Mouse (Mus musculus): ENCODE data around the gene Fgfbp1. TPM values are rescaled to one million over a fixed set of nuclear protein-coding genes. Genes with fewer than 3 reads are reported as not detected.

Gene Fgfbp1
- polyA plus RNA-seq, 1 experiment from 2014 or later = 1.5 TPM

- Histone ChIP-seq H3K4me3 (no peak overlapping the region), H3K4me1 (no peaks in the 10 kb centered on the region), H3K27me3 (replicated peaks; ENCODE audit: low read depth, poor library complexity, severe bottlenecking) (no peaks in the 10 kb centered on the region), H3K27ac (replicated peaks) (no peak overlapping the region), H3K9me3 (no peaks in the 10 kb centered on the region), H3K36me3 (replicated peaks) (no peaks in the 10 kb centered on the region)
- 83% methylated on average over 2 of the region's 2 CpGs for WGBS
- no peak for DNase-seq (ENCODE audit: low spot score)
Measured at GRCm38 (mm10) chr5:43971156-43971555, 10.4 kb downstream of the Fgfbp1 start.

GRCm38 (mm10) chr5:43970532-43970931 lies 11.0 kb downstream of the Fgfbp1 start:
- DNase-seq (ENCODE audit: low spot score) = no peak
- Histone ChIP-seq H3K4me1 (no peaks in the 10 kb centered on the region), H3K9me3 (no peaks in the 10 kb centered on the region), H3K4me3 (no peak overlapping the region), H3K36me3 (replicated peaks) (no peaks in the 10 kb centered on the region), H3K27ac (replicated peaks) (no peak overlapping the region), H3K27me3 (replicated peaks; ENCODE audit: low read depth, poor library complexity, severe bottlenecking) (no peaks in the 10 kb centered on the region)
- 88% methylated on average over 2 of the region's 2 CpGs for WGBS

- no peak for DNase-seq (ENCODE audit: low spot score)
- H3K36me3 ChIP-seq (replicated peaks) = no peaks in the 10 kb centered on the region
- no peaks in the 10 kb centered on the region for H3K27me3 ChIP-seq (replicated peaks; ENCODE audit: low read depth, poor library complexity, severe bottlenecking)
- no peaks in the 10 kb centered on the region for H3K4me1 ChIP-seq
- H3K27ac ChIP-seq (replicated peaks) = no peak overlapping the region
- no peak overlapping the region for H3K4me3 ChIP-seq
- H3K9me3 ChIP-seq = no peaks in the 10 kb centered on the region
- 73% methylated on average over 2 of the region's 2 CpGs for WGBS
Measured at GRCm38 (mm10) chr5:43968634-43969033, 12.9 kb downstream of the Fgfbp1 start.

GRCm38 (mm10) chr5:43961056-43961455 lies 20.5 kb downstream of the Fgfbp1 start:
- H3K27me3 ChIP-seq (replicated peaks; ENCODE audit: low read depth, poor library complexity, severe bottlenecking) = no peaks in the 10 kb centered on the region
- no peaks in the 10 kb centered on the region for H3K9me3 ChIP-seq
- no peak overlapping the region for H3K4me3 ChIP-seq
- H3K36me3 ChIP-seq (replicated peaks) = no peaks in the 10 kb centered on the region
- no peak for DNase-seq (ENCODE audit: low spot score)
- no peak overlapping the region for H3K27ac ChIP-seq (replicated peaks)
- H3K4me1 ChIP-seq = no peaks in the 10 kb centered on the region
- 90% methylated on average over 3 of the region's 3 CpGs for WGBS

GRCm38 (mm10) chr5:43959884-43960440 lies 21.6 kb downstream of the Fgfbp1 start:
- Histone ChIP-seq H3K9me3 (no peaks in the 10 kb centered on the region), H3K4me1 (no peaks in the 10 kb centered on the region), H3K4me3 (no peak overlapping the region), H3K27ac (replicated peaks) (no peak overlapping the region), H3K36me3 (replicated peaks) (no peaks in the 10 kb centered on the region), H3K27me3 (replicated peaks; ENCODE audit: low read depth, poor library complexity, severe bottlenecking) (no peaks in the 10 kb centered on the region)
- DNase-seq (ENCODE audit: low spot score) = no peak
- 85% methylated on average over 3 of the region's 3 CpGs for WGBS

GRCm38 (mm10) chr5:43953241-43953640 lies 28.3 kb downstream of the Fgfbp1 start:
- no peaks in the 10 kb centered on the region for H3K9me3 ChIP-seq
- H3K36me3 ChIP-seq (replicated peaks) = no peaks in the 10 kb centered on the region
- H3K4me1 ChIP-seq = peaks cover 13% of the 10 kb centered on the region
- 69% methylated on average over 1 of the region's 1 CpGs for WGBS
- no peak overlapping the region for H3K4me3 ChIP-seq
- no peak overlapping the region for H3K27ac ChIP-seq (replicated peaks)
- no peak for DNase-seq (ENCODE audit: low spot score)
- H3K27me3 ChIP-seq (replicated peaks; ENCODE audit: low read depth, poor library complexity, severe bottlenecking) = no peaks in the 10 kb centered on the region

GRCm38 (mm10) chr5:43948748-43949275 lies 32.8 kb downstream of the Fgfbp1 start:
- peak overlapping the region; percentile 80 for H3K27ac ChIP-seq (replicated peaks)
- no peaks in the 10 kb centered on the region for H3K36me3 ChIP-seq (replicated peaks)
- WGBS = 3% methylated on average over 8 of the region's 8 CpGs
- H3K4me1 ChIP-seq = peaks cover 29% of the 10 kb centered on the region
- DNase-seq (ENCODE audit: low spot score) = peak; percentile 44
- peak overlapping the region; percentile 57 for H3K4me3 ChIP-seq
- H3K27me3 ChIP-seq (replicated peaks; ENCODE audit: low read depth, poor library complexity, severe bottlenecking) = no peaks in the 10 kb centered on the region; the same call in 1 of the 2 replicates
- H3K9me3 ChIP-seq = no peaks in the 10 kb centered on the region

- no peaks in the 10 kb centered on the region for H3K9me3 ChIP-seq
- WGBS = 2% methylated on average over 27 of the region's 27 CpGs
- H3K27me3 ChIP-seq (replicated peaks; ENCODE audit: low read depth, poor library complexity, severe bottlenecking) = no peaks in the 10 kb centered on the region; the same call in 1 of the 2 replicates
- H3K4me3 ChIP-seq = peak overlapping the region; percentile 57
- peak overlapping the region; percentile 59 for H3K27ac ChIP-seq (replicated peaks)
- DNase-seq (ENCODE audit: low spot score) = peak; percentile 85
- peaks cover 27% of the 10 kb centered on the region for H3K4me1 ChIP-seq
- no peaks in the 10 kb centered on the region for H3K36me3 ChIP-seq (replicated peaks)
Measured at GRCm38 (mm10) chr5:43948111-43948743, 33.4 kb downstream of the Fgfbp1 start.

GRCm38 (mm10) chr5:43947330-43947977 lies 34.1 kb downstream of the Fgfbp1 start:
- H3K36me3 ChIP-seq (replicated peaks) = no peaks in the 10 kb centered on the region
- DNase-seq (ENCODE audit: low spot score) = peak; percentile 12
- peak overlapping the region; percentile 57 for H3K4me3 ChIP-seq
- H3K4me1 ChIP-seq = peaks cover 27% of the 10 kb centered on the region
- H3K27me3 ChIP-seq (replicated peaks; ENCODE audit: low read depth, poor library complexity, severe bottlenecking) = no peaks in the 10 kb centered on the region; the same call in 1 of the 2 replicates
- no peaks in the 10 kb centered on the region for H3K9me3 ChIP-seq
- peak overlapping the region; percentile 59; the same call in 1 of the 2 replicates for H3K27ac ChIP-seq (replicated peaks)
- 31% methylated on average over 9 of the region's 9 CpGs for WGBS

- Histone ChIP-seq H3K27ac (replicated peaks) (no peak overlapping the region), H3K4me3 (no peak overlapping the region), H3K36me3 (replicated peaks) (no peaks in the 10 kb centered on the region), H3K9me3 (no peaks in the 10 kb centered on the region), H3K4me1 (no peaks in the 10 kb centered on the region), H3K27me3 (replicated peaks; ENCODE audit: low read depth, poor library complexity, severe bottlenecking) (no peaks in the 10 kb centered on the region)
- WGBS = 64% methylated on average over 2 of the region's 2 CpGs
- DNase-seq (ENCODE audit: low spot score) = no peak
Measured at GRCm38 (mm10) chr5:43933269-43933668, 48.3 kb downstream of the Fgfbp1 start.

Measured in embryonic facial prominence, embryonic 10.5 days (tissue).